Mouse (Mus musculus): ENCODE measurements at regions not wholly inside any gene's neighbourhood (a gene's known extent, or its start where the extent isn't known, plus 50 kb on each side); places are given as distances from the start of the nearest gene placed in this dataset.

DNA sequence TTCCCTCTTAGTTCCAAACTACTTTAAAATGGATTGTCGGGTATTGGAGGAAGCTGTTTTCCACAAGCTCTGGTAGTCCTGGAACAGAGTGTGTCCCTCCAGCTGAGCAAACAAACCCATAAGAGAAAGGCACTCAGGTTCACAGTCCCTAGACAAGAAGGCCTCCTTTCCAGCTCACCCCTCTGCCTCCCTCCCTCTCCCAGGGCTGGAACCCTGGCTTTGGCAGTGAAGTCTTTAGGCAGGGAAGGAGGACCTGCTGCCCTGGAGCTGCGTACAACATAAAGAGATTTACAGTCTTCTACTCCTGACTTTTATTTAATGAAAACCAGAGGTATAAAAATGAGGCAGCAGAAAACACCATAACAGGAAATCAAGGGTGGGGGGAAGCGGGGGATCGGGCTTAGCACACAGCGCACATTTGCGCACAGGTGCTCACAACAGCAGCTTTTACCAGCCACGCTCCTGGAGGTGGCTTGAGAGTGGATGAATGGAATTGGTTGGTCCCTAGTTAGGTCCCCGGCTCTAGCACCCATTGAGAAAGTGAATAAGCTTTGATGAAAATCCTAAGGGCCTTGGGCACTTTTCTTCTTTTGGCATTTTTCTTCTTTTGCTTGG lies 143.0 kb upstream of the Gmds start:
- TF ChIP-seq CTCF (IDR thresholded peaks at IDR 0.05; ENCODE audit: borderline replicate concordance, insufficient read depth, low read length) (no peak), POLR2A (IDR thresholded peaks at IDR 0.05; ENCODE audit: low read depth, low read length) (no peak)
